Mouse (Mus musculus) left cerebral cortex, adult 2 months (tissue): ENCODE measurements around the gene Sgcd. TPM values are rescaled to one million over a fixed set of nuclear protein-coding genes. Genes with fewer than 3 reads are reported as not detected.

Source experiments
- DNase-seq, 2 experiments: peaks; one replicate each; pipeline ENCODE4 v3.0.0; 2021 to 2022; ENCODE audit warnings: low spot score in 2 of 2, mixed read lengths in 1 of 2; ENCODE audit errors: extremely low spot score in 1 of 2
- H3K27ac ChIP-seq: fragments of 200-600 bp; 2 replicates; pipeline ENCODE4 v1.8.1; 2022
- H3K4me3 ChIP-seq: fragments of 200-600 bp; 2 replicates; pipeline ENCODE4 v1.8.1; 2022
- CTCF ChIP-seq: fragments of 200-600 bp; IDR thresholded peaks from 2 replicates; pipeline ENCODE4 v1.8.1; 2022; ENCODE audit warnings: antibody characterized with exemption, mild to moderate bottlenecking, moderate library complexity
- intact Hi-C: fragments of 180-260 bp; cut with DNase I; formaldehyde crosslinking; loops from one replicate; pipeline ENCODE4 v1.15.1; 2025
- total RNA-seq, 2 experiments: library from RNA; stranded (reverse); gene quantifications; 2 replicates each; pipeline ENCODE4 v1.2.3; 2021

The Sgcd gene
- total RNA-seq, 2 experiments from 2014 or later: 15.0 to 18.7 TPM

- intact Hi-C loops: no loop called here
- TF ChIP-seq CTCF: no peak
- H3K27ac ChIP-seq: no peak overlapping the region
- no peak for DNase-seq
- H3K4me3 ChIP-seq: no peak overlapping the region
These were observed 973.1 kb downstream of the Sgcd start for GRCm38 (mm10) chr11:47015683-47016082.

- H3K27ac ChIP-seq: no peak overlapping the region
- no peak for DNase-seq
- TF ChIP-seq CTCF: no peak
- no peak overlapping the region for H3K4me3 ChIP-seq
- intact Hi-C loops: no loop called here
These were observed 974.5 kb downstream of the Sgcd start for GRCm38 (mm10) chr11:47014278-47014677.

- Histone ChIP-seq H3K27ac (no peak overlapping the region), H3K4me3 (no peak overlapping the region)
- TF ChIP-seq CTCF: no peak; the same call in 1 of the 2 replicates
- intact Hi-C loops: no loop called here
- no peak for DNase-seq
These were observed 978.6 kb downstream of the Sgcd start for GRCm38 (mm10) chr11:47010166-47010565.

- H3K4me3 ChIP-seq: no peak overlapping the region
- H3K27ac ChIP-seq: no peak overlapping the region
- TF ChIP-seq CTCF: no peak
- intact Hi-C loops: no loop called here
- no peak for DNase-seq
These were observed 983.4 kb downstream of the Sgcd start for GRCm38 (mm10) chr11:47005301-47005875.

GRCm38 (mm10) chr11:46939311-46939710, 1049.5 kb downstream of the Sgcd start:
- Histone ChIP-seq H3K4me3 (no peak overlapping the region), H3K27ac (no peak overlapping the region)
- intact Hi-C loops: no loop called here
- no peak for TF ChIP-seq CTCF
- DNase-seq: no peak

- no peak for TF ChIP-seq CTCF
- DNase-seq: no peak
- Histone ChIP-seq H3K4me3 (no peak overlapping the region), H3K27ac (no peak overlapping the region)
- intact Hi-C loops: loop anchor here (5.0 kb wide), 1 partner anchor 1667 kb away; no protein-coding TSS in a partner anchor
These were observed 1063.8 kb downstream of the Sgcd start for GRCm38 (mm10) chr11:46924946-46925345.

- peak; percentile 54 for TF ChIP-seq CTCF
- intact Hi-C loops: loop anchor here (1.0 to 5.0 kb wide), 2 partner anchors 1672 to 1855 kb away; no protein-coding TSS in a partner anchor
- no peak overlapping the region for H3K27ac ChIP-seq
- H3K4me3 ChIP-seq: no peak overlapping the region
- no peak for DNase-seq
These were observed 1068.5 kb downstream of the Sgcd start for GRCm38 (mm10) chr11:46920244-46920643.

GRCm38 (mm10) chr11:46912656-46913237, 1076.0 kb downstream of the Sgcd start:
- no peak for DNase-seq
- intact Hi-C loops: no loop called here
- H3K27ac ChIP-seq: no peak overlapping the region
- no peak overlapping the region for H3K4me3 ChIP-seq
- no peak for TF ChIP-seq CTCF

GRCm38 (mm10) chr11:46904281-46904680, 1084.5 kb downstream of the Sgcd start:
- intact Hi-C loops: no loop called here
- no peak overlapping the region for H3K4me3 ChIP-seq
- no peak overlapping the region for H3K27ac ChIP-seq
- no peak; the same call in 1 of the 2 replicates for TF ChIP-seq CTCF
- no peak for DNase-seq

GRCm38 (mm10) chr11:46889093-46889492, 1099.7 kb downstream of the Sgcd start:
- intact Hi-C loops: no loop called here
- TF ChIP-seq CTCF: no peak
- no peak for DNase-seq
- Histone ChIP-seq H3K27ac (no peak overlapping the region), H3K4me3 (no peak overlapping the region)

- Histone ChIP-seq H3K27ac (no peak overlapping the region), H3K4me3 (no peak overlapping the region)
- no peak for TF ChIP-seq CTCF
- DNase-seq: no peak
- intact Hi-C loops: no loop called here
These were observed 1106.3 kb downstream of the Sgcd start for GRCm38 (mm10) chr11:46882456-46882855.

- intact Hi-C loops: no loop called here
- Histone ChIP-seq H3K4me3 (no peak overlapping the region), H3K27ac (no peak overlapping the region)
- DNase-seq: peak in 1 of 2 experiments; percentile 14
- TF ChIP-seq CTCF: no peak
These were observed 1113.0 kb downstream of the Sgcd start for GRCm38 (mm10) chr11:46875774-46876173.

- Histone ChIP-seq H3K4me3 (no peak overlapping the region), H3K27ac (no peak overlapping the region)
- intact Hi-C loops: no loop called here
- DNase-seq: no peak
- TF ChIP-seq CTCF: no peak
These were observed 1120.2 kb downstream of the Sgcd start for GRCm38 (mm10) chr11:46868594-46868993.
